Mouse (Mus musculus) 3T3-L1 (cell line): ENCODE results near the gene Fam196b.

ENCODE experiments used
- DNase-seq: peaks from one replicate; pipeline ENCODE4 v3.0.0-alpha.2; 2015; ENCODE audit warnings: low read depth, low spot score

Fam196b gene

GRCm38 (mm10) chr11:34405311-34405710 is 90.7 kb downstream of the Fam196b start:
- DNase-seq = no peak

- DNase-seq = no peak
Observed at GRCm38 (mm10) chr11:34406309-34406708, 91.7 kb downstream of the Fam196b start.

- DNase-seq = no peak
Observed at GRCm38 (mm10) chr11:34406850-34407249, 92.2 kb downstream of the Fam196b start.

GRCm38 (mm10) chr11:34415884-34416618 is 101.4 kb downstream of the Fam196b start:
- no peak for DNase-seq

- no peak for DNase-seq
Observed at GRCm38 (mm10) chr11:34416619-34416979, 102.0 kb downstream of the Fam196b start.

GRCm38 (mm10) chr11:34421061-34421460 is 106.4 kb downstream of the Fam196b start:
- DNase-seq = no peak

- no peak for DNase-seq
Observed at GRCm38 (mm10) chr11:34424546-34424945, 109.9 kb downstream of the Fam196b start.

GRCm38 (mm10) chr11:34427212-34427611 is 112.6 kb downstream of the Fam196b start:
- DNase-seq = no peak

GRCm38 (mm10) chr11:34430940-34431339 is 116.3 kb downstream of the Fam196b start:
- DNase-seq = no peak

- no peak for DNase-seq
Observed at GRCm38 (mm10) chr11:34431371-34431770, 116.7 kb downstream of the Fam196b start.

- no peak for DNase-seq
Observed at GRCm38 (mm10) chr11:34431978-34432377, 117.4 kb downstream of the Fam196b start.

GRCm38 (mm10) chr11:34437446-34437845 is 122.8 kb downstream of the Fam196b start:
- DNase-seq = no peak

GRCm38 (mm10) chr11:34438429-34438828 is 123.8 kb downstream of the Fam196b start:
- DNase-seq = no peak

- peak; percentile 46 for DNase-seq
Observed at GRCm38 (mm10) chr11:34447891-34448290, 133.3 kb downstream of the Fam196b start.

- no peak for DNase-seq
Observed at GRCm38 (mm10) chr11:34449944-34450343, 135.3 kb downstream of the Fam196b start.

GRCm38 (mm10) chr11:34467056-34467455 is 152.4 kb downstream of the Fam196b start:
- no peak for DNase-seq

- no peak for DNase-seq
Observed at GRCm38 (mm10) chr11:34468571-34468970, 153.9 kb downstream of the Fam196b start.

GRCm38 (mm10) chr11:34469792-34470191 is 155.2 kb downstream of the Fam196b start:
- DNase-seq = no peak
